Mouse (Mus musculus): Measurements from ENCODE around the gene Gclm.

Gene Gclm

DNA sequence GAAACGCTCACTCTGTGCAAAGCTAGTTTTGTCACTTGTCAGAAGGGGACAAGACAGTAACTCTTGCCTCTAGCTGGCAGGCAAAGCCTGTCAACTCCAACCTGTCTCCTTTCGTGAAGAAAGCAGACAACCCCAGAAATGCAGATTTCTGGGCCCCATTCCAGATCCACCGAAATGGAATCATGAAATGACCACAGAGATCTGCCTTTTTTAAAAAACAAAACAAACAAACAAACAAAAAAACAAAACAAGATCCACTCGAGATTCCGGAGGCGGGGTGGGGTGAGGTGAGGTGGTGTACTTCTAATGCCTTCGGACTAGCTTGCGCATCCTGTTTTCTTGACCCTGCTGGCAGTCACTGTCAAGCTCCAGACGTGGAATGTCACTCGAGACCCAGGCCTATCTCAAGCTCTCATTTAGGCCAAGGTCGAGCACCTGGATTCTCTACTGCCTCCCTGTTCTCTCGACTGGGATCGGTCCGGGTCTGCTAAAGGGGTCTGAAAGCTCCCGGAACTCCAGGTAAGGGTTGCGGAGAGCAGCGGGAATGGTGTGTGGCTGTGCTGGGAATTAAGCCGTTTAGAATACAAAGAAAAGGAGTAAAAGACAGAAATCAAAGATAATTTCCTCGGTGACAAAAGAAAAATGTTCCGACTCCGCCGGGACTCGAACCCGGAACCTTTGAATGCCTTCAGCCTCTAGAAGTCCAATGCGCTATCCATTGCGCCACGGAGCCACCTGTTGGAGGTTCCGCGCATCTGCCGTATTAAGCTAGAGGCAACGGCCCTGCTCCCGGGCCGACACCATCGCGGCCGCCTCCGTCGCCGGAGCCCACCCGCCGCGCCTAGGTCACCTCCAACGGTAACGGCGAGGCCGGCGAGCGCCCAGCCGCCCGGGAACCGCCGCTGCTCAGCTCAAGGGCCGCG is 47.2 kb downstream of the Gclm start:
- DNase-seq (ENCODE audit: low read depth, low spot score) = peak; percentile 88

DNA sequence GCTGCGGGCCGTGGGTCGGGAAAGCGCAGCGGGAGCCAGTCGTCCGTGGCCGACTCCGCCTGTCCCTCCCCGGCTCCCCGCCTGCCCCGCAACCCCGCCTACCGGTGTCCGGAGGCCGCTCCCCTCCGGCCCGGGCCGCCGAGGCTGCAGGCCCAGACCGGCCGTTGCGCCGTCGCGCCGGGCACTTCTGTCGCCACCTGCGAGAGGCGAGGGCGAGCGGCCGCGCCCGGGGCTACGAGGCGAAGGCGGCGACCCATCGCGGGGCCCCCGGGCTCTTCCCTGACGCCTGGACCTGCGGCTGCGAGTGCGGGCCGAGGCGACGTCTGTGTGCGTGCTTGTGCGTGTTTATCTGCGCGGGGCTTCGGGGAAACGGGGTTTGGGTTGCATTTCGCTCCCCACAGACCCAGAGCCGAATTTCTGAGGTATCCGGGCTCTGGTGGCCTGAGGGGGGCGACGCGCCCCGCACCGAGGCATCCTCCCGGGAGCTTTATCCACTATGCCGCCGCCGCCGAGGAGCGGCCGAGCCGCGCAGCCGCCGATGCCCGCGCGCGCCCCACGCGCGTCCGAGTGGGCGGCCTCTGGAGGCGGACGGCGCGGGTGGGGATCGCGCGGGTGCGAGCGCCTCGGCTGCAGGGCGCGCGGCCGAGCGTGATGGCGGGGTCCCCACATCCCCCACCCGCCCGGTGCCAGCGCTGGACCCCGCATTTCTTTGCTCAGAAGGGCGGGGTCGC is 48.0 kb downstream of the Gclm start:
- DNase-seq (ENCODE audit: low read depth, low spot score) = peak; percentile 51

- DNase-seq (ENCODE audit: low read depth, low spot score) = peak; percentile 91
These were observed 48.8 kb downstream of the Gclm start, which contains the start of gene Bcar3 for GRCm38 (mm10) chr3:122293954-122294850. Gene Bcar3, plus strand, starts transcription at chr3:122294136.

DNA sequence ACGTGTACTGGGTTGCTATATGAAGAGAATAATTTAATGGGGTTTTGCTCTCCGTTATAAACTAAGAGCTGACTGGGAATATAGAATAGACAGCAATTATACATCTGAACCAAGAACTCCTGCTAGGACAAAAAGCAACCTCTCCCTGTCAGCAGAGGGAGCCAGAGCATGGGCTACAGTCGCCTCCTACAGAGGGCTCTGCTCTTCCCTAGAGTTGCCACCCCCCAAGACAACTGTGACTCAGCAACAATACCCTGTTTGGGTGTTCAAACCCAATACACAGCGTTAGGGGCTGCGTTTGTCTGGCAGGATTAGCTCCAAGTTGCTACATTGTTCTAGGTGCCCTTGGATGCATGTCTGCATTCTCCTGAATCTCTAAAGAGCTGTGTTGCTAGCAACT is 50.2 kb downstream of the Gclm start:
- peak; percentile 57 for DNase-seq (ENCODE audit: low read depth, low spot score)

- DNase-seq (ENCODE audit: low read depth, low spot score) = no peak
These were observed 51.6 kb downstream of the Gclm start for GRCm38 (mm10) chr3:122296979-122297378.

- no peak for DNase-seq (ENCODE audit: low read depth, low spot score)
These were observed 55.9 kb downstream of the Gclm start for GRCm38 (mm10) chr3:122300983-122301919.

GRCm38 (mm10) chr3:122304560-122304959 is 59.2 kb downstream of the Gclm start:
- DNase-seq (ENCODE audit: low read depth, low spot score) = no peak

DNA sequence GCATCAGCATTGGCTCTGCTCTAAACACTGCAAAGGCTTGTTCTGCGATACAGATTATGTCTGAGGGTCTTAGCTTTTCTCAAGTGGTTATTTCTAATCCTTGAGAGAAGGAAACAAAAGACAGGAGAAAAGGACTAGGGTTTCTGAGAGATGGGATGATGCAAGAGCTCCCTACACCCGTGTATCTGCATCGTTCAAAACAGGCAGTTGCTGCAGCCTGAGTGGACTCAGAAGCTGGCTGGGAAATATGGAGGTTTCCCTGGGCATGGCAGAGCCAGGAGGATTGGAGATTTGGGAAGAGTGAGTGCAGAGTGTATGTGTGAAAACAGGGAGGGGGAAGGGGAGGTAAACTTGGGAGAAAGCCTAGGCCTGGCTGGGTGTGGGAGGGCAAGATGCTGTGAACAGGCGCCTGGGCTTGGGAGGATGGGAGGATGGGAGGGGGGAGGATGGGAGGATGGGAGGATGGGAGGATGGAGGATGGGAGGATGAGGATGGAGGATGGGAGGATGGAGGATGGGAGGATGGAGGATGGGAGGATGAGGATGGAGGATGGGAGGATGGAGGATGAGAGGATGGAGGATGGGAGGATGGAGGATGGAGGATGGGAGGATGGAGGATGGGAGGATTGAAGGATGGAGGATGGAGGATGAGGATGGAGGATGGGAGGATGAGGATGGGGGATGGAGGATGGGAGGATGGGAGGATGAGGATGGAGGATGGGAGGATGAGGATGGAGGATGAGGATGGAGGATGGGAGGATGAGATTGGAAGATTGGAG is 62.7 kb downstream of the Gclm start:
- DNase-seq (ENCODE audit: low read depth, low spot score) = no peak

DNA sequence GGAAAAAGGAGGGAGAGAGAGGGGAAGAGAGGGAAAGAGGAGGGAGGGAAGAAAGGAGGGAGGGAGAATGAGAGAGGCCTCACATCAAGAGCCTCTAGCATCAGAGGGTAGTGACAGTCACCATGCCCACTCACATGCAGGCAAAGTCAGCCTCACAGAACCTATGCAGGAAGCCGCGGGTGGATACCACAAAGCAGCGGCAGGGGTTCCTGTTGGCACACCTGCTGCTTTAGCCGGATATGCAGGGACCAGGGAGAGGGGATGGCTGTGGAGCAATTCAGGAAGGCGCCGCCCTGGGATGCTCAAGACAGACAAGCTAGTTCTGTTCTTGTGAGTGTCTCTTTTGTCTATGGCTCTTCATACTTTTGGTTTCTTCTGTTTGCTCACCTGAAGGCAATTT is 63.6 kb downstream of the Gclm start:
- DNase-seq (ENCODE audit: low read depth, low spot score) = no peak

- DNase-seq (ENCODE audit: low read depth, low spot score) = peak; percentile 67
These were observed 66.7 kb downstream of the Gclm start for GRCm38 (mm10) chr3:122312078-122312477.

DNA sequence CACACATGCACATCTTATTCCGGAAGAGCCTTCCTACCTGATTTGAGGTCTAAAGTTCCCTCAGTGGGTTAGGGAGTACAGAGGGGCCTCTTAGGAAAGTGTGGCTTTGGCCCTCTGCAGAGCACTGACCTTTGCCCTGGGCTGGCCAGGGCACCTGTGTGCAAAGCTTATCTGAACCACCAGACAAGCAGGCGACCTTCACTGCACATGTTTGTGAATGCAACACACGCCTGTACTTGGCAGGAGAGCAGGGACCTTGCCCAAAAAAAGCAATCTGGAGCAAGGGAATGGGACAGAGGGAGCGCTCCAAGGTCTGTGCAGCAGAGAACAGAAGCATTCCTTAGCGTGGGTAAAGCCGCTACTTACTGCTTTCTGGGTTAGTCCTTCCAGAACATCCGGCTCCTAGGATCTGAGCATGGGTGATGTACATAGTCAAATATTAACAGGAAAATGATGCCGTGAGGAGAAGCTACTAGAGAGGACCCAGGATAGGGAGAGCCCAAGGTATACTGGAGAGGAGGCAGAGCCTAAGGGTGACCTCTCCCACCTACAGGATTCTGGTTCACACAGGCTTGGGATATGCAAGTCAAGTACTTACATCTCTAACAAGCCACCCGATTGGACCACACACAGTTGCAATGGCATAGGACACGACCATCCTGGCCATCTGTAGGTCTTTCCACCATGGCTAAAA is 67.7 kb downstream of the Gclm start:
- DNase-seq (ENCODE audit: low read depth, low spot score) = no peak

- DNase-seq (ENCODE audit: low read depth, low spot score) = no peak
These were observed 68.6 kb downstream of the Gclm start for GRCm38 (mm10) chr3:122313936-122314335.

GRCm38 (mm10) chr3:122316621-122317020 is 71.3 kb downstream of the Gclm start:
- DNase-seq (ENCODE audit: low read depth, low spot score) = no peak

GRCm38 (mm10) chr3:122317339-122317738 is 72.0 kb downstream of the Gclm start:
- no peak for DNase-seq (ENCODE audit: low read depth, low spot score)
